Mouse (Mus musculus) hindbrain, embryonic 15.5 days (tissue): ENCODE data around the gene Zscan2. TPM values are rescaled to one million over a fixed set of nuclear protein-coding genes. Genes with fewer than 3 reads are reported as not detected.

Experiments
- ATAC-seq: fragments of 200-750 bp; cut with Nextera tagmentation; 2 replicates; pipeline ENCODE4 v1.8.0; 2017; ENCODE audit warnings: low read depth, moderate number of reproducible peaks, moderate TSS enrichment; ENCODE audit not compliant: low FRiP score
- H3K27ac ChIP-seq: fragments of 300-500 bp; sonication (generic); replicated peaks from 2 replicates; pipeline ENCODE4 v1.5.1; 2015; ENCODE audit warnings: mild to moderate bottlenecking, inconsistent platforms
- H3K27me3 ChIP-seq: fragments of 300-500 bp; sonication (generic); 2 replicates; pipeline ENCODE4 v1.6.1; 2015; ENCODE audit warnings: control low read depth, inconsistent platforms
- H3K36me3 ChIP-seq: fragments of 300-500 bp; sonication (generic); 2 replicates; pipeline ENCODE4 v1.6.1; 2015; ENCODE audit warnings: control low read depth, inconsistent platforms
- H3K4me1 ChIP-seq: fragments of 300-500 bp; sonication (generic); replicated peaks from 2 replicates; pipeline ENCODE4 v1.6.1; 2015; ENCODE audit warnings: control low read depth, inconsistent platforms
- H3K4me2 ChIP-seq: fragments of 300-500 bp; sonication (generic); 2 replicates; pipeline ENCODE4 v1.6.1; 2015; ENCODE audit warnings: moderate library complexity, mild to moderate bottlenecking, inconsistent platforms
- H3K4me3 ChIP-seq: fragments of 300-500 bp; sonication (generic); 2 replicates; pipeline ENCODE4 v1.5.1; 2015; ENCODE audit warnings: mild to moderate bottlenecking, inconsistent platforms
- H3K9ac ChIP-seq: fragments of 300-500 bp; sonication (generic); 2 replicates; pipeline ENCODE4 v1.6.1; 2015; ENCODE audit warnings: inconsistent platforms
- H3K9me3 ChIP-seq: fragments of 300-500 bp; sonication (generic); 2 replicates; pipeline ENCODE4 v1.6.1; 2016; ENCODE audit warnings: control low read depth, inconsistent platforms
- WGBS: fragments of 180-500 bp; shearing (Covaris S2); methylation state at CpG from one replicate; pipeline ENCODE4 v1.1.7; 2015; 5-methylcytosine and 5-hydroxymethylcytosine counted together
- polyA plus RNA-seq: library from polyadenylated mRNA; unstranded; fragments of >200 nt; fragmentation: Nextera tagmentation; extraction: Ambion mirVana; gene quantifications from 2 replicates; pipeline ENCODE4 v1.2.1, GENCODE M21; 2015

Gene Zscan2
- polyA plus RNA-seq, 1 experiment from 2014 or later = 4.4 TPM

DNA sequence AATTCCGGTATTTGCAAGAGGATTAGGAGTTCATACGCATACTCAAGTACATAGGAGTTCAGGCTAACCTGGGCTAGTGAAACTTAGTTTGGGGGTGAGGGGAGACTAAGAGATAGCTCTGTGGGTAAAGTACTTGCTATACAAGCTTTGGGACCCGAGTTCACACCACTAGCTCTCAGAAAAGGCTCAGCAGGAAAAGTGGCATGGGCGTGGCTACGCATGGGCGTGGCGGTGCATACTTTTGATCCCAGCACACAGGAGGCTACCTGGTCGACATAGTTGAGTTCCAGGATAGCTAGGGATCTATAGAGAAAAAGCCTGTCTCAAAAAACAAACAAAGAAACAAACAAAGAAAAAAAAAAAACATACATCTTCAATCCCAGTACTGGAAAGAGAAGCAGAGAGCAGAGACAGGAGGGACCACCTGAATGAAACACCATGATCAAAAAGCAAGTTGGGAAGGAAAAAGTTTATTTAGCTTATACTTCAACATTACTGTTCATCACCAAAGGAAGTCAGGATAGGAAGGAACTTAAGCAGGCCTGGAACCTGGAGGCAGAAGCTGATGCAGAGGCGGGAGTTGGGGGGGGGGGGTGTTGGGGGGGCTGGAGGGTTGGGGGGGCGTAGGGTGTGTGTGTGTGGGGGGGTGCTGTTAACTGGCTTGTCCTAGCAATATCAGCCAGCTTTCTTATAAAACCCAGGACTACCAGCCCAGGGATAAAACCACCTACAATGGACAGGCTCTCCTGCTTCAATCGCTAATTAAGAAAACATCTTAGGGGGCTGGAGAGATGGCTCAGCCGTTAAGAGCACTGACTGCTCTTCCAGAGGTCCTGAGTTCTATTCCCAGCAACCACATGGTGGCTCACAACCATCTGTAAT, 26.8 kb upstream of the Zscan2 start:
- Histone ChIP-seq H3K4me2 (no peak overlapping the region), H3K4me1 (peaks cover 3% of the 10 kb centered on the region), H3K9ac (no peak overlapping the region), H3K36me3 (no peaks in the 10 kb centered on the region), H3K27me3 (no peaks in the 10 kb centered on the region), H3K9me3 (no peaks in the 10 kb centered on the region), H3K27ac (no peak overlapping the region), H3K4me3 (no peak overlapping the region)
- 47% methylated on average over 11 of the region's 12 CpGs for WGBS
- ATAC-seq = no peak

DNA sequence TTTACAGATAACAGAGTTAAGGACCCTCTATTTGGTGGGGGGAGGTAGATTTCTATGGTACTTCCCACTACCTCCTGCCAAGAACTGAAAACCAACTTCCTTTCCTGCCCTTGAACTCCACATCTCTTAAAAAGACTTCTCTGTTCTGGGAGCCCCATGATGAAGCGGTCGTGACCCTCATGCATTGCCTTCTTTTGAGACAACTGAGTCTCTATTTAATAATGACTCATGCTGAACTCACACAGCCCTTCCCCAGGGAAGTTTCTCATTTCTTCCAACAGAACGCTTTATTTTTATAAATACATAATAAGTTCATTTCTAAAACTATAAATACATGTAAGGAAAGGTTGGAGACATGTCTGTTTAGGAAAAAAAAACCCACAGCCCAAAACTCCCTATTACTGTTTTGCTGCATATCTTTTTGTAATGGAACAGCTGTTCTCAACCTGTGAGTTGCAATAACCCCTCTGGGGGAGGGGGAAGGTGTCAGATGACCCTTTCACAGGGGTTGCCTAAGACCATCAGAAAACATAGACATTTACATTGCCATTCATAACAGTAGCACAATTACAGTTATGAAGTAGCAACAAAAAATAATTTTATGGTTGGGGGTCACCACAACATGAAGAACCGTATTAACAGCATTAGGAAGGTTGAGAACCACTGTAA, 24.6 kb upstream of the Zscan2 start:
- WGBS = 76% methylated on average over 4 of the region's 4 CpGs
- H3K4me2 ChIP-seq = no peak overlapping the region
- ATAC-seq = no peak
- no peaks in the 10 kb centered on the region for H3K27me3 ChIP-seq
- H3K9me3 ChIP-seq = no peaks in the 10 kb centered on the region
- H3K27ac ChIP-seq = no peak overlapping the region
- H3K4me3 ChIP-seq = no peak overlapping the region
- peaks cover 3% of the 10 kb centered on the region for H3K4me1 ChIP-seq
- H3K36me3 ChIP-seq = no peaks in the 10 kb centered on the region
- no peak overlapping the region for H3K9ac ChIP-seq

DNA sequence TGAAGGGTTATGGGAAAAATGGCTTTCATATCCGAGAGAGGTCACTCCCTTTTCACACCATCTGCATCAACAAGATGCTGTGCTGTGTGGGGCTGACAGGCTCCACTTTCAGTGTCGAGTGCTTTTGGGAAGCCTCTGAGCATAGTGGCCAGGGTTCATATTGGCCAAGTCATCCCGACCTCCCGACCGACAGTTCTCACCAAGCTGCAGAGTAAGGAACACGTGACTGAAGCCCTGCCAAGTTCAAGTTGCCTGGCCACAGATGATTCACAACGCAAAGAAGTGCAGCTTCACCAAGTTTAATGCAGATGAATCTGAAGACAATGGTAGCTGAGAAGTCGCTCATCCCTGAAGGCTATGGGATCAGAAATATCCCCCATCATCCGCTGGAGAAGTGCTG, 23.0 kb upstream of the Zscan2 start:
- ATAC-seq = no peak
- H3K36me3 ChIP-seq = no peaks in the 10 kb centered on the region
- WGBS = 53% methylated on average over 9 of the region's 9 CpGs
- H3K27me3 ChIP-seq = no peaks in the 10 kb centered on the region
- H3K9ac ChIP-seq = no peak overlapping the region
- no peaks in the 10 kb centered on the region for H3K9me3 ChIP-seq
- no peak overlapping the region for H3K4me3 ChIP-seq
- no peak overlapping the region for H3K4me2 ChIP-seq
- H3K4me1 ChIP-seq = peaks cover 3% of the 10 kb centered on the region
- no peak overlapping the region for H3K27ac ChIP-seq

DNA sequence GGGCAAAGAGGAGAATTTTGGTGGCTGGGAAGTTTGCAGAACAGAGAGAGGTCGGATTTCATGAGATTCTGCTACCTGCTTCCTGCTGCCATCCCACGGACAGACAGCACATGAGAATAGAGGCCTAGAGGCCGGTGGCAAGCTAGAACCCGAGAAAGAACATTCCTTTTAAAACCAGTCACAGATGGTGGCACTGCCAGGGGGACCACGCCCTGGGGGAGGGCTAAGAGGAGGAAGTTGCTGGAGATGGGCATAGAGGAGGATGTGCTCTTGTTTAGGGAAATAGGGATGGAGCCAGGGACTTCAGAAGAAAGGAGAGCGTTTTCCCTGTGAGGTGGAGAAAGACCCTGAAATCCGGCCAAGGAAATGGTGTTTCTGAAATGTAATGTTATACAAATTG, 22.5 kb upstream of the Zscan2 start:
- WGBS = 43% methylated on average over 7 of the region's 7 CpGs
- Histone ChIP-seq H3K27ac (no peak overlapping the region), H3K27me3 (no peaks in the 10 kb centered on the region), H3K9me3 (no peaks in the 10 kb centered on the region), H3K4me1 (no peaks in the 10 kb centered on the region), H3K4me2 (no peak overlapping the region), H3K9ac (no peak overlapping the region), H3K36me3 (no peaks in the 10 kb centered on the region), H3K4me3 (no peak overlapping the region)
- ATAC-seq = no peak

DNA sequence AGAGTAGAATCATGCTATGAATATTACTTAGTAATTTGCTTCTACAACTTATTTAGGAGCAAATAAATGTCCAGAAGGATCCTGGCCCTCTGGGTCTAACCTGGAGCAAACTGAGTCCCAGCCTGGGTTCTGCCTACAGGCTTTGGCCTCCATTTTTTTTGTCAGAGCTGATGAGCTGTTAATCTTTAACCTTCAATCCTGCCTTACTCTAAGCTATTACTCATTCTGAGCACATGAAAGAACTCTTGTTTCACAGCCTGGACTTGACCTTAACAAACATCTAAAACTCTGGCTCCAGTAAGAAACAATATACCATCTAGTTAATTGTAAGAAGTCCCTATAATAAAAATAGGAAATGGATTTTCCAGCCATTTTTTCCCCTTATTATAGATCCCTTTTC, 21.0 kb upstream of the Zscan2 start:
- no peak for ATAC-seq
- Histone ChIP-seq H3K9ac (no peak overlapping the region), H3K27ac (no peak overlapping the region), H3K4me2 (no peak overlapping the region), H3K27me3 (no peaks in the 10 kb centered on the region), H3K36me3 (no peaks in the 10 kb centered on the region), H3K4me1 (no peaks in the 10 kb centered on the region), H3K4me3 (no peak overlapping the region), H3K9me3 (no peaks in the 10 kb centered on the region)

DNA sequence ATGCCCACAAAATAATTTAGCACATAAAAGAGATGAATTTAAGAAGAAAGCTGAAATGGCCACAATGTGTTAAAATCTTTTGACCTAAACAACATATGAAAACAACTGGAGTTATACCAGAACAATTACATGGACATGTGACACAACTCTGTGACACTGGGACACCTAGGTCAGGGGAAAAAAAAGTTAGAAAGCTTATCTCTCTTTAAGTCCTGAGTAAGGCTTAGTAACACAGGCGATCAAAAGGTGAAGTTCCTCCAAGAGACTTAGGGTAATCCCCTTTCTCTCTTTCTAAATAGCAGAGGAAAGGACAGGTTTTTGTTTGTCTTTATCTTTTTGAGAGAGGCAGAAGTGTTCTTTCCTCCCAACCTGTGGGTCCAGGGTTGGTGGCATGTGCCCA, 20.5 kb upstream of the Zscan2 start:
- H3K9me3 ChIP-seq = no peaks in the 10 kb centered on the region
- H3K36me3 ChIP-seq = no peaks in the 10 kb centered on the region
- no peak overlapping the region for H3K4me2 ChIP-seq
- H3K27me3 ChIP-seq = no peaks in the 10 kb centered on the region
- no peak overlapping the region for H3K27ac ChIP-seq
- WGBS = 49% methylated on average over 1 of the region's 1 CpGs
- no peaks in the 10 kb centered on the region for H3K4me1 ChIP-seq
- no peak overlapping the region for H3K9ac ChIP-seq
- H3K4me3 ChIP-seq = no peak overlapping the region
- ATAC-seq = no peak

DNA sequence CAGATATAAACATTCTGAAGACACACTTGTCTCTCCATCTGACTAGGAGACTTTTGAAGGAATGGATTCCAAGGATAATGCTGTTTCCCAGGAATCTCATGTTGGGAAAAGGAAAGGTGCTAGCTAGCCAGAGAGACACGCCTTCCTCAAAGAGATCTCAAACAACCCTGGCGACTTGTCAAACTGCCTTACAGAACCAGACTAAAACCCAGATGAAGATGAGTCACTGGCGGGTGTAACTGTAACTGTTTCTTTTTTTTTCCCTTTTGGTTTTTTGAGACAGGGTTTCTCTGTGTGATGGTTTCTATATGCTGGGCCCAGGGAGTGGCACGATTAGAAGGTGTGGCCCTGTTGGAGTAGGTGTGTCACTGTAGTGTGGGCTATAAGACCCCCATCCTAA, 19.8 kb upstream of the Zscan2 start:
- no peak overlapping the region for H3K4me2 ChIP-seq

DNA sequence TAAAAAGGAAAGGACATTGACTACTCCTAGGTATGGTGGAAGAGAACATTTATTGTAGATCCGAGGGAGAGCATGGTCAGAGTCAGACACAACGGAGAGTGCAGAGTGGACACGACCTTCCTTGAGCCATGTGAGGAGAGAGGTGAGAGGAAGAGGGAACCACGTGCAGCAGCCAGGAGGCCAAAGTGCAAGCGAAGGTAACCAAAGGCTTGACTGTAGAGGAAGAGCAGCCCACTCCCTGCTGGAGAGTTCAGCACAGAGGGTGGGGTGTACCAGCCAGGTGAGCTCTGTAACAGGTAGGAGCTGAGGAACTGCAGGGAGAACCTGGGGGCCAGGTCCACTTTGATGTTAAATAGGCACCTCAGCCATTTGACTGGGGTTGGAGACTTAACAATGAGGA, 18.6 kb upstream of the Zscan2 start:
- ATAC-seq = no peak
- Histone ChIP-seq H3K27me3 (no peaks in the 10 kb centered on the region), H3K9me3 (no peaks in the 10 kb centered on the region), H3K27ac (no peak overlapping the region), H3K4me1 (no peaks in the 10 kb centered on the region), H3K4me3 (no peak overlapping the region), H3K4me2 (no peak overlapping the region), H3K9ac (no peak overlapping the region), H3K36me3 (no peaks in the 10 kb centered on the region)
- WGBS = 73% methylated on average over 5 of the region's 5 CpGs

More for the DNA sequence above, 19.8 kb upstream of the Zscan2 start:
- no peak for ATAC-seq
- no peaks in the 10 kb centered on the region for H3K9me3 ChIP-seq
- H3K4me1 ChIP-seq = no peaks in the 10 kb centered on the region
- H3K27me3 ChIP-seq = no peaks in the 10 kb centered on the region
- no peak overlapping the region for H3K27ac ChIP-seq
- H3K4me3 ChIP-seq = no peak overlapping the region
- no peak overlapping the region for H3K9ac ChIP-seq
- WGBS = 88% methylated on average over 4 of the region's 4 CpGs
- no peaks in the 10 kb centered on the region for H3K36me3 ChIP-seq

DNA sequence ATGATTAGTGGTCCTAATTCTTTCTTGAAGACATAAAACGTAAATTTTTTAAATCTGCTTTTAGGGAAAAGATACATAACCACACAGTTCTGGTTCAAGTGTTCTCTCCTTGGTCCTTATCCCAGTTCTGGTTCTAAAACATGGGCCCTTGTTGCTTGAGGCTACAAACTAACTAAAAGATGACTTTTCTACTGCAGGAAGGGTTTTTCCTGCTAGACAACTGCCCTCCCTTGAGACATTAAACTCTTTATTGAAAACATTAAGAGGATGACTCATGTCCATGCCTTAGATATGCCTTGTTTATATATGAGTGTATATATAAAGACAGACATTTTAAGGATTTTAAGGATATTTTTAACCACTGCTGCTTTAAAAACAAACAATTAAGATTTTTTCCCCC, 17.5 kb upstream of the Zscan2 start:
- no peaks in the 10 kb centered on the region for H3K9me3 ChIP-seq
- no peak overlapping the region for H3K9ac ChIP-seq
- 85% methylated on average over 1 of the region's 1 CpGs for WGBS
- no peak for ATAC-seq
- no peaks in the 10 kb centered on the region for H3K4me1 ChIP-seq
- H3K4me3 ChIP-seq = no peak overlapping the region
- no peak overlapping the region for H3K27ac ChIP-seq
- no peaks in the 10 kb centered on the region for H3K36me3 ChIP-seq
- no peak overlapping the region for H3K4me2 ChIP-seq
- no peaks in the 10 kb centered on the region for H3K27me3 ChIP-seq

DNA sequence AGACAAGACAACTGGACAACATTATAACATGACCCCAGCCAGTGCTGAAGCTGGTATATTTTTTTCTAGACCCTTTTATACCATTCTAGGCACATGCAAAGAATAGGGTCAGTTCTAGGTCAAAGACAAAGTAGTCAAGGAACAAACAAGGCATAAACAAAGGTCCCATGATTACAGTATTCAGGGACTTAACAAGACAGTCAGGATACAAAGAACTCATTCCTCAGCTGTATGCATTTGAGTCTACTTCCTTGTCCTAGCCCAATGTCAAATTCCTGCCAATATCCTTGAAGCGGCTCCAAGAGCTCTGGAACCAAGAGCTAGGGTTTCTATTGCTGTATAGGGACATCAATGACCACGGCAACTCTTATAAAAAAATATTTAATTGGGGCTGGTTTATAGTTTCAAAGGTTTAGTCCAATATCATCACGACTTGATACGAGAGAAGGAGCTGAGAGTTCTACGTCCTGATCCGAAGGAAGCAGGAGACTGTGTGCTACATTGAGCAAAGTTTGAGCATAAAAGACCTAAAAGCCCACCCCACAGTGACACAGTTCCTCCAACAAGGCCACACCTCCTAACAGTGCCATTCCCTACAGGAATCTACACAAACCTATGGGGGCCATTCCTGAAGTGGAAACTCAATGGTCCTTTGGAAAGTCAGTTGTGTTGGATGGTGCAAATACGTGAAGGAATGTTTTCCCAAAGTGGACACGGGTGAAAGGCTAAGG, 16.6 kb upstream of the Zscan2 start:
- H3K4me1 ChIP-seq = no peaks in the 10 kb centered on the region
- no peak overlapping the region for H3K4me2 ChIP-seq
- no peak for ATAC-seq
- no peaks in the 10 kb centered on the region for H3K36me3 ChIP-seq
- 93% methylated on average over 8 of the region's 8 CpGs for WGBS
- no peaks in the 10 kb centered on the region for H3K9me3 ChIP-seq
- H3K4me3 ChIP-seq = no peak overlapping the region
- H3K9ac ChIP-seq = no peak overlapping the region
- H3K27ac ChIP-seq = no peak overlapping the region
- H3K27me3 ChIP-seq = no peaks in the 10 kb centered on the region

DNA sequence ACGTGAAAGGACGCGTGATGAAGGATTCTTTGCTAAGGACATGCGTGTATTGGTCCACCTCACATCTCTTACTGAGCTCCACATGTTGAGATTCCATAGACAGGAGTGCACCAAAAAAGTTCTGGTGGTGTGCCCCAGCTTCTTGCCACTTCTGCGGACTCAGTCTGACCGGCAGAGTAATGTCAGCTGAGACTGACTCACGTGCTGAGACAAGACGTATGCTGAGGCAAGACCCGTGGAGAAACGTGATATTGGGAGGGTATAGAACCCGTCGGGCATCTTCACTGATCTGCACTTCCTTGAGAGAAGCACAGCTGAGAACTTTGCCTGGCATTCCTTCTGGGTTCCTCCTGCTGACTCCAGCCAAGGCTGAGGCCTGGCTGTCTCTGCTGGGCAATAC, 16.0 kb upstream of the Zscan2 start:
- H3K4me3 ChIP-seq = no peak overlapping the region
- 95% methylated on average over 12 of the region's 12 CpGs for WGBS
- H3K27me3 ChIP-seq = no peaks in the 10 kb centered on the region
- H3K9me3 ChIP-seq = no peaks in the 10 kb centered on the region
- H3K4me2 ChIP-seq = no peak overlapping the region
- no peaks in the 10 kb centered on the region for H3K36me3 ChIP-seq
- ATAC-seq = no peak
- H3K9ac ChIP-seq = no peak overlapping the region
- no peaks in the 10 kb centered on the region for H3K4me1 ChIP-seq
- no peak overlapping the region for H3K27ac ChIP-seq

DNA sequence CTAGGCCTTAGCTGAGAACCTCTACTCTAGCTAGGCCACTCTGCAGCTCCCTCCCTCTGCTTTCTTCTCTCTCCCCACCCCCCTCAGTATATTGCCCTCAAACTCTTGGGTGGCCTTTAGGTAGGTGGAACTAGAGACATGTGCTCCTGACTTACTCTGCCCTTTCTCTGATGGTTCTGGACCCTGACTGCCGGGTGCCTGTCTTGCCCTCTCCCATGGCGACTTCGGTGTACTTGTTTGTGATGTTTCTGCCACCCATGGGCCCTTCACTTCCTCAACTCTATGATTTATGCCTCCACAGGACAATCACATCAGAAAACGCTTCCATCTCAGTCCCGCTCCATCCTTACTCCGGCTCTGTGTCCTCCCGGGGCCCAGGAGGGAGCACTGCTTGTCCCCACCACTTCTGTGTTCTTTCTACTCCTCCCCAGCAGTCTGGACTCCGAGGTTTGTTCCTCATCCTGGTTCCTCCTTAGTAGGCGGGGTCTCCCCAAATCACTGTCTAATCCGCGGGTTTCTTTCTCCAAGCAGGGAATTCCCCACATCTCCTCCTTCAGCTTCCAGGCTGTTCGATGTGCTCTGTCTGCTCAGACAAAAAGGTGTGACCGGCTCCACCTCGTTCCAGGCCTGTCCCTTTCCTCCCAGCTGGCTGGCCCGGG, 15.0 kb upstream of the Zscan2 start:
- H3K9ac ChIP-seq = no peak overlapping the region
- H3K27me3 ChIP-seq = no peaks in the 10 kb centered on the region
- no peak overlapping the region for H3K27ac ChIP-seq
- WGBS = 80% methylated on average over 15 of the region's 15 CpGs
- H3K9me3 ChIP-seq = no peaks in the 10 kb centered on the region
- H3K4me1 ChIP-seq = no peaks in the 10 kb centered on the region
- H3K4me2 ChIP-seq = no peak overlapping the region
- H3K36me3 ChIP-seq = no peaks in the 10 kb centered on the region
- no peak overlapping the region for H3K4me3 ChIP-seq
- ATAC-seq = no peak
